Mouse (Mus musculus) myocyte (in vitro differentiated cells): ENCODE data around the gene Asb12. TPM values are rescaled to one million over a fixed set of nuclear protein-coding genes. Genes with fewer than 3 reads are reported as not detected.

Experiments used
- H3K27me3 ChIP-seq: one replicate; pipeline ENCODE4 v1.6.1; 2011; ENCODE audit not compliant: control insufficient read depth, insufficient read depth, insufficient read length
- H3K36me3 ChIP-seq: one replicate; pipeline ENCODE4 v1.6.1; 2011; ENCODE audit not compliant: control insufficient read depth, insufficient read depth
- H3K4me2 ChIP-seq: one replicate; pipeline ENCODE4 v1.6.1; 2011; ENCODE audit warnings: low read depth, control low read depth
- H3K4me3 ChIP-seq: one replicate; pipeline ENCODE4 v1.5.1; 2011; ENCODE audit warnings: mild to moderate bottlenecking, control low read depth, moderate library complexity
- H3K79me2 ChIP-seq: one replicate; pipeline ENCODE4 v1.6.1; 2011; ENCODE audit not compliant: control insufficient read depth, insufficient read depth
- H3ac ChIP-seq: one replicate; pipeline ENCODE4 v1.6.1; 2011; ENCODE audit not compliant: control insufficient read depth, insufficient read length
- E2F4 ChIP-seq: IDR thresholded peaks from one replicate; pipeline ENCODE4 v1.6.1; 2011; ENCODE audit warnings: mild to moderate bottlenecking, control low read depth, moderate library complexity; ENCODE audit not compliant: insufficient read depth
- MAX ChIP-seq: IDR thresholded peaks from one replicate; pipeline ENCODE4 v1.6.1; 2011; ENCODE audit warnings: low read depth, mild to moderate bottlenecking, control low read depth
- MYOD1 ChIP-seq, 3 experiments: IDR thresholded peaks; one replicate each; pipeline ENCODE4 v1.6.1; 2011; ENCODE audit warnings: control low read depth in 2 of 3, low read depth in 2 of 3, mild to moderate bottlenecking in 2 of 3, moderate library complexity in 1 of 3; ENCODE audit not compliant: insufficient read length in 2 of 3, control insufficient read depth in 1 of 3
- POLR2AphosphoS2 ChIP-seq: IDR thresholded peaks from one replicate; pipeline ENCODE4 v1.6.1; 2011; ENCODE audit warnings: low read depth, control low read depth; ENCODE audit not compliant: insufficient read length
- TCF12 ChIP-seq: IDR thresholded peaks from one replicate; pipeline ENCODE4 v1.6.1; 2011; ENCODE audit warnings: mild to moderate bottlenecking, control low read depth; ENCODE audit not compliant: poor library complexity, insufficient read depth, severe bottlenecking
- TCF3 ChIP-seq: IDR thresholded peaks from one replicate; pipeline ENCODE4 v1.6.1; 2011; ENCODE audit warnings: low read depth, control low read depth; ENCODE audit not compliant: insufficient read length
- polyA plus RNA-seq: library from polyadenylated mRNA; unstranded; fragments of >200 nt; fragmentation: generic; extraction: Trizol; gene quantifications from one replicate; pipeline ENCODE4 v1.2.1, GENCODE M21; 2012; ENCODE audit warnings: missing spikeins

Asb12 gene
- polyA plus RNA-seq, 1 experiment: 0.07 TPM

DNA sequence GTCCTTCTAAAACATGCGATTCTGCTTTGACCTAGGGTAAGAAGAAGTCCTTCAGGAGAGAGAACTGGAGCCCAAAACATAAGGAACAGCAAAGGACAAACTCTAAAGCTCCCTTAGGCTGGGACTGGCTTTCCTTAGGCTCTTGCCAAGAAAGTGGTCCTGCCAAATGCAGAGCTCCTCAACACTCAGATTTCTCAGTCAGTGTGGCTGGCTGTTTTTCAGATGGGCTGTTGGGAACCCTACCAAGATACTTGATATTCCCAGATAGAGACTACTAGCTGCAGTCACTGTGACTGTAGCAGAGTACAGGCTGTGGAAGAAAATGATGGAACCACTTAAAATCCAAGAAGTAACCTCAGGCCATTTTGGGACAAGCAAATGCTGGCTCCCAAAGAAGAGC, 120.6 kb downstream of the Asb12 start:
- H3K4me3 ChIP-seq: no peak overlapping the region
- H3K4me2 ChIP-seq: no peak overlapping the region
- H3K36me3 ChIP-seq: no peaks in the 10 kb centered on the region
- H3K79me2 ChIP-seq: peaks cover 4% of the 10 kb centered on the region
- H3K27me3 ChIP-seq: no peaks in the 10 kb centered on the region
- no peak for TF ChIP-seq POLR2AphosphoS2
- no peak for TF ChIP-seq E2F4
- TF ChIP-seq MYOD1 (IDR thresholded peaks at IDR 0.05; ENCODE audit: control insufficient read depth in 1 of 3, insufficient read length in 2 of 3, low read depth in 2 of 3): no peak
- no peak for TF ChIP-seq TCF12
- no peak for TF ChIP-seq TCF3
- no peak for TF ChIP-seq MAX
- H3ac ChIP-seq: no peak overlapping the region

Other genes starting within 250 kb of the Asb12 start
- gene Amer1, start 113.1 kb downstream of the Asb12 start, polyA plus RNA-seq: 1.9 TPM
- not detected for gene Pfn5, start 117 bp upstream of the Asb12 start, polyA plus RNA-seq
- gene Zc4h2, start 100.5 kb upstream of the Asb12 start, polyA plus RNA-seq: 2.2 TPM
- 0.54 TPM for gene Zc3h12b, start 153.7 kb upstream of the Asb12 start, polyA plus RNA-seq